Mouse (Mus musculus) yolk sac, embryonic 10.5 days (tissue): Measurements from ENCODE around the gene Anks1b.
A peak's percentile ranks its signal among the peaks of the same experiment; 100 is the strongest.

Source experiments
- DNase-seq: peaks from one replicate; pipeline ENCODE4 v3.0.0-alpha.2; 2017; ENCODE audit warnings: low spot score

Anks1b gene

DNA sequence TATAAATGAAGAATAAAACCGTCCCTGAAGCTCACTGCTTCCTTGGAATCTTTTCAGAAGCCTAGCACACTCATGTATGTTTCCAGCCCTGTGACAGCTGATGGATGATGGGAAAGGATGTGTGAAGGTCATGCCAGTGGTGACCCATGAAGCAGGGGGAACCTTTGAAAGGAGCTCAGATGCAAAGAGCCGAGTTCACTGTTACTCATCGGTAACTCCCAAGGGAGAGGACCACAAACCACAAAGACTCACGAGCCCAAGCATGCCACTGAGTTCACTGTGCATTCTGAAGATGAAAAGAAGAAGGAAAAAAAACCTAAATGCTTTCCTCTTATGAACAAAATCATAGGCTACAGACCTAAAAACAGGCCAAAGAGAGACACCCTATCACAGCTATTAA lies 859.5 kb downstream of the Anks1b start:
- no peak for DNase-seq

DNA sequence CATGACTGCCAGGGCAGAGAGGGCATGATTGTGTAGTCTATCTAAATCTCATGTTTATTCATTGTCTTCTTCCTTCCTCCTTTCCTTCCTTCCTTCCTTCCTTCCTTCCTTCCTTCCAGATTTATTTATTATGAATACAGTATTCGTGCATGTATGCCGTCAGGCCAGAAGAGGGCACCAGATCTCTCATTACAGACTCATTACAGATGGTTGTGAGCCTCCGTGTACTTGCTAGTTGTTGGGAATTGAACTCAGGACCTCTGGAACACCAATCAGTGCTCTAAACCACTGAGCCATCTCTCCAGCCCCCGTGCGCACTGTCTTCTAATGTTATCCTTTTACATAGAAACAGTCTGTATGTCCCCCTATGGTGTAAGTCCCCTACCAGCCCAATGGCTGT lies 860.3 kb downstream of the Anks1b start:
- no peak for DNase-seq

DNA sequence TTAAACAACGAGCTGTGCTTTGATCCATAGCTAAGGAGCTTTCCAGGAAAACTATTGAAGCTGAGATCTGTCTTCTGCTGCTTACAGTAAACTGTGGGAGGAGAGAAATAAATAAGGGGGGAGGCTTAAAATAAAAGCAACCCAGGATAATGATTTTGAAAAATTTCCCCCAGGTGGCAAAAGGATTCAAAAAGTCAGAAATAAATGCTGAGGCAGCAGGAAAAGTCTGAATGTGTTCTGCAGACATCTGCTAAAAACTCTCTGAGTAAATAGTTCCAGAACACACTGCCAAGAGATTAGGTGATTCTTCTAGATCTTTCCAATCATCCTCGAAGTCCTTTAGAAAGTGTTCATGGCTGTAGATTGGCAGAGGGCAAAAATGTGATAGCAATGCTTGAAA lies 865.2 kb downstream of the Anks1b start:
- DNase-seq = no peak

DNA sequence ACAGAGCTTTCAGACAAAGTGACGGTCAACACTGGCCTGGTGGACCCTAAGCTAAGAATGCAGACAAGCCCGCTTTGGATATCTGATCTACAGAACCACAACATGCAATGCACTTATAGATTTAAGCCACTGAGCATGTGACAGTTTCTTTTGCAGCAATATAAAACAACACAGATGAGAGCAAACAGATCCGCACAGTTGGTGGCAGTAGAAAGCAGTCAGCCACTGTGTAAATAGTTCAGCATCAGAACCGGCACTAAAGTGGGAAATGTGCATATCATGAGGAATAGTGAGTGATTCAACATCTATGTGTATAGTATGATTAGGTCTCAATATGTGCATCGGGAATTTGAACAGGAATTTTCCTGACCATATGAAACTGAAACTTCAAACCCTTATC lies 867.6 kb downstream of the Anks1b start:
- DNase-seq = no peak

DNA sequence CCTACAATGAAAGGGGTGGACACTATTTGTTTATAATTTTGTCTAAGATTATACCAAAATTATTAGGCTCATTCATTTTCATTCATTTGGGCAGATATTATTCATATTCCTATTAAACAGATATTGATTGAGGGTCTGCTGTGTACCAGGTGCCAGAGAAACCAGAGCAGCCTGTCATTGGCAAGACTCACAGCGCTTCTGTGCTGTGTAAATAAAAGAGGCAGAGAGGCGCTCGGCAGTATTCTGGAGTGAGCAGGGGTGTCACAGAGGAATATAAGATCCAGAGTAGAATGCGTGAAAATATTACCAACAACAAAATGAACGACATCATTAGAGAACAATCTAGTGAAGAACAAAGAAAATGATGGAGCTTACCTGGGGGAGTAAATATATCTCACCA lies 878.6 kb downstream of the Anks1b start:
- no peak for DNase-seq

DNA sequence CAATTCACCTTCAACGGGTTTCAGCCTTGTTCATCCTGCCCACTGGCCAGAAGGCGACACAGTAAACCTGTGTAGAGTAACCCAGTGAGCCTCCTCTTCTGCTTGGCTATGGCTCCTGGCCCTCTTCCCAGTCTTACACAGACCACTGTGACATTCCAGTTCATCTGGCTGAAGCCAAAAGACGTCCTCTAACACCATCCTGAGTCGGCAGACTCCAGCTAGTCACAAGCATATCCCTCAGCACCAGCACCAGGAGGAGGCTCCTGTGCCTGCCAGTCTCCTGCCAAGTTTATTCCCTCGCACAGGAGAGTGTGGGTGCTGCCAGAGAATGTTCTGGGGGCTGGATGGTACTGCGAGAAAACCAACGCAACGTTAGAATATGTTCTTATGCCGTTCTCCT lies 879.8 kb downstream of the Anks1b start:
- no peak for DNase-seq

DNA sequence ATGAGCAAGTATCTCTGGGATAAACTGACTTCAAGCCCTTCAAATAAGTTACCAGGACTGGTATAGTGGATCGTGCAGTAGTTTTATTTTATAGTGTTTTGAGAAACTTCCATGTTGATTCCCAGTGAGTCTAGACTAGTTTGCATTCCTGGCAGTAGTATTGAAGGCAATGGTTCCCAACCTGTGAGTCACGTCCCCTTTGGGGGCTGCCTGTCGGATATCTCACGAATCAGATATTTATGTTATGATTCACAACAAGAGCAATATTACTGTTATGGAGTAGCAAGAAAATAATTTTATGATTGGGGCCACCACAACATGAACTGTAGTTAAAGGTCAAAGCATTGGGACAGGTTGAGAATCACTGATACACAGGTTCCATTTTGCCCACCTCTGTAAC lies 884.5 kb downstream of the Anks1b start:
- DNase-seq = no peak

DNA sequence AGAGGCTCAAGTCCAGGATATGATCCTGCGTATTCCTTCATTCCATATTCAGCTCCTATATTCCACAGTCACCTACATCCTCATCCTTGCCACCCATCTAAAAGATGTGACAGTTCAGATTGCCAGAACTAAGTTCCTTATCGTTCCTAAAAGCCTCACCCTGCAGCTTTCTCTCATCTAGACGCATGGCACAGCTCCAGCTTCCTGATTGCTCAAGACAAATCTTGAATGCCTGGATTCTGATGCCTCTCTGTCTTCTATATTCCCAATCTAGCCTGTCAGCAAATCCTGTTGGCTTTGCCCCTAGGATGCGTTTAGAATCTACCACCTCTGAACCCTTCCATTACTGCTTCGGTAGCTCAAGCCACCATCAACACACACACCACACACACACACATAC lies 886.6 kb downstream of the Anks1b start:
- DNase-seq = no peak

DNA sequence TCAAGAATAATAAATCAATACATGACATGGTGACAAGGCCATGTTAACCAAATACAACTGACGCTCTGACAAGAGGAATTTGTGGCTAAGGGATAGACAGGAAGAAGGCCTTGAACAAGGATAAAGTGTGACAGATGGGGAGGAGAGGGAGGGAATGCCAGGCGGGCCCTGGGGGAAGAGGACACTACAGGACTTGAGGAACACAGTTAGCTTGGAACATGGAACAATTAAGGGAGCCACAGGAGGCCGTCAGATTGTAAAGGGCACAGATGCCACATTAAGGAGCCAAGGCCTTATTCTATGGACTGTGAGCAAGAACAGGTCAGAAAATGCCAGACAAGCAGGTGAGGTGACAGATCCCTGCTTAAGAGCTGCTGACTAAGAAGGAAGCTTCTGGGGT lies 893.0 kb downstream of the Anks1b start:
- no peak for DNase-seq

DNA sequence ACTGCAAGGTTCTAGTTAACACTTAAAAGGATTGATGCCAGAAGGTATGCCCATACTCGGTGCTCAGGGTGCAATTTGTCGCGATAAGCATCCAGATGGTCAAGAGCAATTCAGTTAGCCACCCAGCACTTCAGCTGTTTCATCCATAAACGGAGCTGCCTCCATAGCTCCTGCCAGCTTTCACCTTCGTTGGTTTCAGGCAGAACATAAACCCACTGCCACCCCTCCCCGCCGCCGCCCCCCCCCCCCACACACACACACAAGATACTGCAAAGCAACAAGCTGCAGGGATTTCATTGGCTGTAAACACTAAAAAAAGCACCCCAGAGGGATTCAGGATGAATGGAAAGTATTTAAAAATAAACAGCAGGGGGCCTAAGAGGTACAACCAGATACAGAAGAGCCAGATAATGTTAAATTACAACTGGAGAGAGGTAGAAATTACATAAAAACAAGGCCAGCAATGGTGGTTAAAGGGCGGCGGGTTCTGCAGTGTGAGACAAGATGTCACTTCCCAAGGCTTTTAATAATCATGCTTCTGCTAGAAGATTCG lies 897.2 kb downstream of the Anks1b start:
- no peak for DNase-seq

DNA sequence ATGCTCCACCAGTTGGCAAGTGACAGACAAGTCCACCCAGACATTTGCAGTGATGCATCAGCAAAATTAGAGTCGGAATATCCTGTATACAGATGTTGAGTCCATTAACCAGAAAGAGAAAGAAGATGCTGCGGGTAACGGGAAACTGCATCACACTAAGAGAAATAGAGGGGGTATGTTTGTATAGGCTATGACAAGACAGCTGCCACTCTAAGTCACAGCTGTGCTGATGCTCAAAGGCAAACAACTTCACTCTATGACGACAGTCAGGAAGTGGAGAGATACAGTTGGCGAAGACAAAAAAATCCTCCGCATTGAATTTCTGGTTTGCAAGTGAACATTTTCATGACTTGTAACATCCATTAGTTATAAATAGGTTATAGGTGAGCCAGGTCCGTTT lies 897.7 kb downstream of the Anks1b start:
- no peak for DNase-seq

DNA sequence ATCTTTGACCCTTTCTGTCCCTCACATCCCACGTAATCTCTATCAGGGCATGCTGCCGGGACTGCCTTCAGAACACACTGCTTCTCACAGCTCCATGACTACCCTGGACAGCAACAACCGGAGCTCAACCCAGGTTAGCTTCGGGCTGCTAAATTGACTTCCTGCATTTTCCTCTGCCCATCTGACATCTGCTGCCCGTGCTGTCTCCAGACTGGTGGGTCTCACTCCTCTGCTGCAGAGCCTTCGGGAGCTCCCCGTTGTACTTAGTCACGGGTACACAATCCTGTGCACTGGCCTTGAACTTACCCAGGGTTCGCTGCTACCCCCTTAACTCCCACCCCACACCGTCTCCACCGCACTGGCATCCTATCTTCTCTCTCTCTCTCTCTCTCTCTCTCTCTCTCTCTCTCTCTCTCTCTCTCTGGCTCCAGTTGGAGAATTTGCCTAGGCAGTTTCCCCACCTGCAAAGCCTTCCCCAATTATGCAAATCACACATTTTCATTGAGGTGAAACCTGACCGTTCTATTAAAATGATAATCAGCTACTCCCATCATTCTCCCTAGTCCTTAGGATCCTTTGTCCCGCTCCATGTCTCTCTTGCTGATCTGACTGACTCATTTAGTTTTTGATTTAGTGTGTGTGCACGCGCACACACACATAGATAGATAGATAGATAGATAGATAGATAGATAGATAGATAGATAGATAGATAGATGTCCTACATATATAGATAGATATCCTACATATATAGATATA lies 898.3 kb downstream of the Anks1b start:
- peak; percentile 20 for DNase-seq

DNA sequence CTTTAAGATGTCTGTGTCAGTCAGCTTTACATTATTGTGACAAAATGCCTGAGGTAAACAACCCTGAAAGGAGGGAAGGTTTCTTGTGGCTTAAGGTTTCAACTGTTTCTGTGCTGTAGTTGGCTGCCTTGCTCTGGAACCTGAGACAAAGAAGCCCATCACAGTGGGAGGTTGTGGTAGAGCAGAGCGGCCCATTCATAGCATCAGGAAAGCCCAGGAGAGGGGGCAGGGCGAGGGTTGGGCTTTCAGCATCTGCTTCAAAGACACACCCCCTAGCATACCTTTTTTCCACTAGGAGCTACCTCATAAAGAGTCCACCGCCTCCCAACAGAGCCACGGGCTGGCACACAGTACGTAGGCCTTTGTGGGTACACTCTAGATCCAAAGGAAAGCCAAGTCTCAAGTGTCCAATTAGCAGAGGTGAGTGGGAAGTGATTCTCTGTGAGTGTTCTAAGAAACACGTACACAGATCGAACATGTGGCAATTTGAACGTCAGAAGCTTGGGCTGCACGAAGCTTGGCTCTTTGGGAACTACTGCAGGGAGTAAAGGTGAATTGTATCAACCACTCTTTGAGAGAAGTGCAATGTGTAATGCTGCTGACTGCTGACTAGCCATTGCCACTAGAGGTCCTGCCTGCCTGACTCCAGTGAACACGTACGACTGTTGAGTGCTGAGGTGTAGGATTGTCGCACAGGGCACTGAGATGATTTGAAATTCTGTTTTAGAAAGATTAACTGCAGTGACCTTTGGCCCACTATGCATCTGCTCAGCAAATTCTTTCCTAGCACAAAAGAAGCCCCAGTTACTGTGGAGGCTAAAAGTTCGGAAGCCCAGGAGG lies 906.5 kb downstream of the Anks1b start:
- no peak for DNase-seq

DNA sequence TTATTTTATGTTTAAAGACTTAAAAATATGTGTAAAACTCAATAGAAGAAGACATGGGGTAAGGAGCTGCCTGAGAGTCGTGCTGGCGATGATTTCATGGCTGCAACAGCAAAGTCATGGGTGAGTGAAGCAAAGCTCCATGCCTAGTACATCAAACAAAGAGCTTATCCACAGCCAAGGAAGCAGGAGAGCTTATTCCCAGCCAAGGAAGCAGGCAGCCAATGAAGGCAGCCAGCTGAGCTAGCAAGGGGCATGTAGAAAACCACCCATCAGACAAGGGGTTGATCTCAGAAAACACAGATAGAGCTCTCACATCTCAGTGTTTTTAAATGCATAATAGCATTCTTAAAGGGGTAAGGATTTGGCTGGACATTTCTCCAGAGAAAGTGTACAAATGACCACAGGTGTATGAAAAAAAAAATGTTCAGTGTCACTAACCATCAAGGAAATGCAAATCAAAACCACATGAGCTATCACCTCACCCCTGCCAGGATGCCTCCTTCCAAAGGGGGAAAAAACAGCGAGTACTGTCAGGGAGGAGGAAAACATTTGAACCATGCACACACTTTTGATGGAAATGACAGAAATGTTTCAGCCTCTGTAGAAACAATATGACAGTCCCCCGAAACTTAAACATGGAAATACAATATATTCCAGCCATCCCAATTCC lies 911.8 kb downstream of the Anks1b start:
- no peak for DNase-seq

DNA sequence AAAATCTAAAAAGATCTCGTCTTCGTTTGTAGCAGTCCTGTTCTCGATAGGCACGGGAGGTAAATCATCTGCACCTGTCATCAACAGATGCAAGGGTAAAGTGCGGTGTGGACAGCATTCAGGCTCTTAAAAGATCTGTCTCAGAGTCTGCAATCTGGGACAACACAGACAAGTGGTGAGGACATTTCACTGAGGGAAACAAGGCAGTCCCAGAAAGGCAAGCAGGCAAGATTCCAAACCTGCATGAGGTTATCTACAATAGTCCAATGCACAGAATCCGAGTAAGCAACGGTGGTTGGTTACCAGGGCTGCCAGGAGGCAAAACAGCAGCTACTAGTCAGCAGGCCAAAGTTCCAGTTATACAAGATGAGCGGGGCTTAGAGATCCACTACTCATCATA lies 912.4 kb downstream of the Anks1b start:
- no peak for DNase-seq

DNA sequence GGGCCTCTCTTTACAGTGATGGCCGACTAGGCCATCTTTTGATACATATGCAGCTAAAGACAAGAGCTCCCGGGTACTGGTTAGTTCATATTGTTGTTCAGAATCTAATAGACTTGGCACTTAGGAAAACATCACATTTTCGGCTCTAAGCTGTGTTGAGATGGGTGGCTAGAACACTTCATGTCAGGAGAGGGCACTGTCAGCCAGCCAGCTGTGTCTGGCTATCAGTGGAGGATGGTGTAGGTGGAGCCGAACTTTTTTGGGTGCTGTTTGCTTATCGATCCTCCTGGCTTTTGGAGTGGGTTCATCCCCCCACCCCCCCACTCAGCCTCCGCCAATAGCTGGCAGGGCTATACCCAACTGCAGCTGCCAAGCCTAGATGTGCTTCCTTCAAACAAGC lies 929.8 kb downstream of the Anks1b start:
- DNase-seq = no peak

DNA sequence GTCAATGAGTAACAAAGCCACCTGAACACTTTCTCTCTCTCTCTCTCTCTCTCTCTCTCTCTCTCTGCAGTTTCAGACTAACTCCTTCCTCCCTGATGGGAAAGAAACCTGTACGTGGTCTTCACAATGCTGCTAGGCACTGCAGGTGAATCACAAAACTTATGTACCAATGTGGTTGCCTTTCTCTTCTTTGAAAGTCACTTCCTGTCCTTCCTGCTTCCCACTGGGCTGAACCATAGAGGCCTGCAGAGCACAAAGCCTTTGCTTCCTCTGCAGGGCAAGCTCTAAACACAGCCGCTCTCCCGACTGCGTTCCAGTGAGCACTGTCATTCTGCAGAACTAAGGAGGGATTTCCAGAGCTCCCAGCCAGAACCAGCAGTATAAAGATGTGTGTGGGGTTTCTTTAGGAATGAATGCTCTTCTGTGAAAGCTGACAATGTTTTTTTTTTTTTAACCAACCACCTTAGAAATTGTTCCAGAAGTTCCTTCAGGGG lies 931.3 kb downstream of the Anks1b start:
- DNase-seq = no peak

DNA sequence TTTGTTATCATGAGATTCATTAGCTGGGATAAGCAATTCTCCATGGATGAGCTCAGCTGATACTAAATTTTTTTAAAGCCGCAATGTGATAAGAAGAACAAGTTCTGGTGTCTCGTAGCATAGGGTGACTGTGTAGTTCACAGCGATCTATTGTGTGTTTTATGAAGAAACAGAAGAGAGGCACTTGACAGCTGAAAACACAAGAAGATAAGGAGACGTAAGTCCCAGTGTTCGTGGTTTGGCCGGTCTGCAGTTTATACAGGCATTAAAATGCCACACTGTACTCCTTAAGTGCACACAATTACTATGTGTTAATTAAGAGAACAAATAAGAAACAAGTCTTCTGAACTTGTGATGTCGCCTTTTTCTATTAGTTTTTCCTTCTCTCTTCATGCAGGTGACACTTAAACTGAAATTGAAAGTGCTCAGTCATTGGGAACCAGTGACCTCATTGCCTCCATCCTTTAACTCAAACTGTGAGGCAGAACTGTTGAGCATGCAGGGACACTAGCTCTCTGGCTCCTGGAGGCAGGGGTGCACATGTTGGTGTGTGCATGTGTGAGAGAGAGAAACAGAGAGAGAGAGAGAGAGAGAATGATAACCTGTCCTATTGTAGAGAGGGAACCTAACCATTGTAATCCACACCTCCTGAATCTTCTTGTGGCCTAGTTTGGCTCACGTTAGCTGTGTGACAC lies 935.5 kb downstream of the Anks1b start:
- DNase-seq = no peak

DNA sequence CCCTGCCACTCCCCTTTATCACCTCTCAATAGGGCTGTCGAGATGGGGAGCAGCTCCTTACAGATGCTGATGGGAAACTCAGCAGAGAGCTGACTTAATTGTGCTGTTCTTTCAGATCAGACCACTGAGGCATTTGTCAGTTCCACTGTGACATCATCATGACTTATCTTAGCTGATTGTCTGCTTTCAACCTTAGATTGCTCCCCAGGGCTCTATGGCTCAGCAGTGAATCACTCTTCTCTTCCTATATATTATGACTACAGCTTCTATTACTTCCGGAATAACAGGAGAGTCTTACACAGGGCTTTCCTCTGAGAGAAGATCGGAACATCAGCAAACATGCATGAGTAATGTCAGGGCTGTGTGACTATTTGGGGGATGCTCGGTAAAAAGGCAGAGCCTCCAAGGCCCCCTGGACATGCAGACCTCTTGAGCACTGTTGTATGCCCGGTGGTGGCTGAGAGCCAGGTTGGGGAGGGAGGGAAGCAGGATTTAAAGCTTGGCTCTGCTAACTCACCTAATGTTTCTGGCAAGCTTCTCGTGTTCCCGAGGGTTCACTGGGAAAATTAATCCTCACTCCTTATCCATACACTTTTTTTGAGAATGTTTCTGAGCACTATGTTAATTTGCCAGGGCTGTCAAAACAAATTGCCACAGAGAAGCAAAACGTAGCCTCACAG lies 936.7 kb downstream of the Anks1b start:
- no peak for DNase-seq

DNA sequence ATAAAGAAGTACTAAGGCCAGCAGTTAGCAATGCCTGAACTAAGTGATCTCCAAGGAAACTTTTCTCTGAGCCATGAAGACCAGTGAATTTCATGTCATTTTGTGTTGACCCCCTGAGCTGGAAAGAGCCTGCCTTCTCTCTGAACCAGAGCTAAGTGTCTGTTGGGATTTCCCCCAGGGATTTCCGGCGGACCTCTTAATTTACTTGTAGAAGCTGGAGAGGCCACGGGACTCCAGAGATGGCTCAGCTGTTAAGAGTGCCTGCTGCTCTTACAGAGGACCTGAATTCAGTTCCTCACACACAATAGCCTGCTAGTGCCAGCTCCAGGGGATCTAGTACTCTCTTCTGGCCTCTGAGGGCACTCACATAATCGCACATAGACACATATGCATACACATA lies 938.1 kb downstream of the Anks1b start:
- no peak for DNase-seq

DNA sequence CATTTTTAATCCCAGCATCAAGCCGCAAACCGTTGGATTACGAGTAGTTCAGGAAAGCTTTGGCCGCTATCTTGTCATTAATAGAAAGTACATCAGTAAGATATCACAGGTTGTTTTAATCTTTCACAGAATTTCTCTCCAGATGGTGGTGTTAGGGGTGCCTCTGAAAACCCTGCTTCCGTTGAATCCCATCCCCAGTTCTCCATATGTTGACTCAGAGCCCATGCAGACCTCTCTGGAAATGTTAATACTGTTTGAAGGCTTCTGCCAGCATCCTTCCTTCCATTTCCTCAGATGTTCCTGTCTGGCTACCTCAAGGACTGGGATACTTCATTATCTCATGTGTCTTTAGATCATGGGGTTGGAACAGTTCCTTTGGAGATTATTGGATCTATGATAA lies 940.0 kb downstream of the Anks1b start:
- DNase-seq = no peak
